Mouse (Mus musculus) thymus, adult 2 months (tissue): Measurements from ENCODE around the gene Cacna1c. TPM values are rescaled to one million over a fixed set of nuclear protein-coding genes. Genes with fewer than 3 reads are reported as not detected.

ENCODE experiments used
- DNase-seq: peaks from one replicate; pipeline ENCODE4 v3.0.0; 2021
- H3K27ac ChIP-seq: fragments of 200-500 bp; 2 replicates; pipeline ENCODE4 v1.5.1; 2012; ENCODE audit warnings: low read length, control low read depth; ENCODE audit not compliant: control insufficient read depth, insufficient read depth
- H3K27me3 ChIP-seq: fragments of 200-500 bp; 2 replicates; pipeline ENCODE4 v1.6.1; 2012; ENCODE audit warnings: mild to moderate bottlenecking, low read length, moderate library complexity, mixed read lengths; ENCODE audit not compliant: control insufficient read depth, insufficient read depth
- H3K36me3 ChIP-seq: fragments of 200-500 bp; 2 replicates; pipeline ENCODE4 v1.6.1; 2012; ENCODE audit warnings: mild to moderate bottlenecking, low read length, moderate library complexity; ENCODE audit not compliant: control insufficient read depth, insufficient read depth
- H3K4me1 ChIP-seq: fragments of 200-500 bp; replicated peaks from 2 replicates; pipeline ENCODE4 v1.6.1; 2012; ENCODE audit warnings: low read length; ENCODE audit not compliant: control insufficient read depth, insufficient read depth
- H3K4me3 ChIP-seq: fragments of 200-500 bp; 2 replicates; pipeline ENCODE4 v1.5.1; 2012; ENCODE audit warnings: mild to moderate bottlenecking, low read length, control low read depth, moderate library complexity; ENCODE audit not compliant: control insufficient read depth, insufficient read depth
- CTCF ChIP-seq: fragments of 200-500 bp; IDR thresholded peaks from 2 replicates; pipeline ENCODE4 v1.5.1; 2012; ENCODE audit warnings: mild to moderate bottlenecking, control low read depth, low read length, moderate library complexity, borderline replicate concordance; ENCODE audit not compliant: control insufficient read depth, poor library complexity, insufficient read depth; ENCODE audit errors: extremely low read depth
- POLR2A ChIP-seq: fragments of 200-500 bp; IDR thresholded peaks from 2 replicates; pipeline ENCODE4 v1.6.1; 2012; ENCODE audit warnings: mild to moderate bottlenecking, low read length, control low read depth, moderate library complexity; ENCODE audit not compliant: control insufficient read depth, poor library complexity, insufficient read depth; ENCODE audit errors: extremely low read depth
- WGBS: fragments of 180-500 bp; shearing (Covaris S2); methylation state at CpG from one replicate; pipeline ENCODE4 v1.1.7; 2018; 5-methylcytosine and 5-hydroxymethylcytosine counted together
- polyA plus RNA-seq: library from polyadenylated mRNA; depleted of rRNA; stranded (reverse); fragments of >200 nt; gene quantifications from 2 replicates; pipeline ENCODE4 v1.2.3, GENCODE M21; 2012

The Cacna1c gene
- polyA plus RNA-seq, 1 experiment, result 4.8 TPM

GRCm38 (mm10) chr6:119052366-119052765 is 143.9 kb downstream of the Cacna1c start:
- no peak overlapping the region for H3K27ac ChIP-seq
- no peak for DNase-seq
- H3K4me3 ChIP-seq, result no peak overlapping the region
- TF ChIP-seq POLR2A (no peak), CTCF (no peak)
- H3K4me1 ChIP-seq, result no peaks in the 10 kb centered on the region
- no peaks in the 10 kb centered on the region for H3K36me3 ChIP-seq
- H3K27me3 ChIP-seq, result no peaks in the 10 kb centered on the region
- WGBS, result 93% methylated on average over 15 of the region's 15 CpGs

GRCm38 (mm10) chr6:119051721-119052120 is 144.5 kb downstream of the Cacna1c start:
- DNase-seq, result no peak
- Histone ChIP-seq H3K4me1 (no peaks in the 10 kb centered on the region), H3K36me3 (no peaks in the 10 kb centered on the region), H3K27ac (no peak overlapping the region), H3K27me3 (no peaks in the 10 kb centered on the region), H3K4me3 (no peak overlapping the region)
- TF ChIP-seq CTCF, result no peak
- no peak for TF ChIP-seq POLR2A
- WGBS, result 72% methylated on average over 2 of the region's 2 CpGs

DNA sequence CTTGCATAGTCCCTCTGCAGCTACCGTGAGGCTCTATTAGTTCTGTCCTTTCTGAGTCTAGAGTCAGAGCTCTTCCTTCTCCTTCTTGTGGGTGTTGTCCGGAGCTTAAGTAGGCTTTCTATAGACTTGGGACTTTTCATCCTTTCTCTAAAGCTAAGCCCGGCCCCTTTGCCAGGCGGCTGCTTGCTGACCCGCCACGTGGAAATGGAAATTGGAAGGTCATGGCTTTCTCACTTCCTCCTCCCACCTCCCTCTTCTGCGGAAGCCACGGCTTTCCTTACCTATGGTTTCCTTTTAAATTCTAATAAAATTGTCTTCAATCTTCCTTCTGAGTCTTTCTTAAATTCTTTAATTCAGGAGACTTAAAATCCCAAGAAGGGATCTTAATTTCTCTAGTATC is 148.9 kb downstream of the Cacna1c start:
- Histone ChIP-seq H3K27ac (no peak overlapping the region), H3K4me1 (no peaks in the 10 kb centered on the region), H3K4me3 (no peak overlapping the region), H3K27me3 (no peaks in the 10 kb centered on the region), H3K36me3 (no peaks in the 10 kb centered on the region)
- no peak for TF ChIP-seq CTCF
- TF ChIP-seq POLR2A, result no peak
- no peak for DNase-seq
- 77% methylated on average over 8 of the region's 8 CpGs for WGBS

GRCm38 (mm10) chr6:119045498-119045897 is 150.7 kb downstream of the Cacna1c start:
- no peak for DNase-seq
- 88% methylated on average over 7 of the region's 7 CpGs for WGBS
- Histone ChIP-seq H3K4me3 (no peak overlapping the region), H3K36me3 (no peaks in the 10 kb centered on the region), H3K27ac (no peak overlapping the region), H3K27me3 (no peaks in the 10 kb centered on the region), H3K4me1 (no peaks in the 10 kb centered on the region)
- TF ChIP-seq CTCF (no peak), POLR2A (no peak)

GRCm38 (mm10) chr6:119044148-119044547 is 152.1 kb downstream of the Cacna1c start:
- no peak overlapping the region for H3K4me3 ChIP-seq
- no peaks in the 10 kb centered on the region for H3K36me3 ChIP-seq
- WGBS, result 89% methylated on average over 7 of the region's 7 CpGs
- H3K27me3 ChIP-seq, result no peaks in the 10 kb centered on the region
- no peak overlapping the region for H3K27ac ChIP-seq
- DNase-seq, result no peak
- H3K4me1 ChIP-seq, result no peaks in the 10 kb centered on the region
- no peak for TF ChIP-seq POLR2A
- TF ChIP-seq CTCF, result no peak

- Histone ChIP-seq H3K36me3 (no peaks in the 10 kb centered on the region), H3K4me3 (no peak overlapping the region), H3K4me1 (no peaks in the 10 kb centered on the region), H3K27ac (no peak overlapping the region), H3K27me3 (no peaks in the 10 kb centered on the region)
- DNase-seq, result no peak
- TF ChIP-seq CTCF (no peak), POLR2A (no peak)
- 80% methylated on average over 3 of the region's 3 CpGs for WGBS
Measured at GRCm38 (mm10) chr6:119042803-119043202, 153.4 kb downstream of the Cacna1c start.

DNA sequence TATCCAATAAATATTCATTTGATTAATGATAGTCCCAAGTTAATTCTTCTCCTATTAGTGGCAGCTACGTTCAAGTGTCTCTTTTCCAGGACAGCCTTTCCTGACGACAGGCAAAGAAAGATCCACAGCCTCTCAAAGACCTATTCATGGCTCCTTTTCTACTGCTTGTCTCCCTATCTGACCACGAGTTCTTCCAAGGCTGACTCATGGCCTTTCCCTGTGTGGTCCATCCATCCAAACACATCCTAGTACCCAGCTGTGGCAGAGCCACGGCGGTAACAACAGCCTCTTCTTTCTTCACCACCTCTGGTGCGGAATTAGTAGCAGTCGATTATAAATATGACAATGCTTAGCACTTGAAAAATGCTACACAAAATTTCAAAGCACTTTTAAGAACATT is 155.3 kb downstream of the Cacna1c start:
- Histone ChIP-seq H3K27me3 (no peaks in the 10 kb centered on the region), H3K27ac (no peak overlapping the region), H3K4me1 (no peaks in the 10 kb centered on the region), H3K36me3 (no peaks in the 10 kb centered on the region), H3K4me3 (no peak overlapping the region)
- TF ChIP-seq POLR2A (no peak), CTCF (no peak)
- WGBS, result 84% methylated on average over 7 of the region's 7 CpGs
- no peak for DNase-seq
